Mouse (Mus musculus) adrenal gland, postnatal 25 days (tissue): Measurements from ENCODE around the gene Xrra1. TPM values are rescaled to one million over a fixed set of nuclear protein-coding genes. Genes with fewer than 3 reads are reported as not detected.
"Not testable (repeated sequence)": the region's sequence is repeated elsewhere in the genome, so short reads cannot be mapped to it uniquely, and the experiment has no call there.

ENCODE experiments used
- DNase-seq: peaks from one replicate; pipeline ENCODE4 v3.0.0; 2021; ENCODE audit warnings: mixed read lengths
- total RNA-seq: library from RNA; stranded (reverse); gene quantifications from 2 replicates; pipeline ENCODE4 v1.2.3, GENCODE M21; 2021

Gene Xrra1
- total RNA-seq, 1 experiment from 2014 or later: 6.4 TPM

- no peak for DNase-seq
Measured at GRCm38 (mm10) chr7:99953442-99954098, 94.7 kb downstream of the Xrra1 start.

GRCm38 (mm10) chr7:99954212-99954611, 95.3 kb downstream of the Xrra1 start:
- DNase-seq: no peak

DNA sequence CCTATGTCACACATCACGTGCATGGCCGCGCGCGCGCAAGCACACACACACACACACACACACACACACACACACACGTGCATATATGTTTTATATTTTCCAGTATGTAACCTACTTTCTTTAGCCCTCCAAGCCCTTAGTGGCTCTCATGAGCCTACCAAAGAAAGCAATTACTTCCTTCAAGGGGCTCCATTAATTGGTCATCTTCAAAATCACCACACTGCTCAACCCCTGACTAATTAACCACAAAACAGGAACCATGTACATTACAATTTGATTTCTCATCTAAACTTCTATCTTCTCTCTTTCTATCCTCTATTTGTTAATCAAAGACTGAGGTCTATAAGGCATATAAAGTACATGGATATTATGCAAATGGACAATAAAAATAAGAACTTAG, 97.2 kb downstream of the Xrra1 start:
- DNase-seq: no peak

- no peak for DNase-seq
Measured at GRCm38 (mm10) chr7:99957226-99957965, 98.5 kb downstream of the Xrra1 start.

DNA sequence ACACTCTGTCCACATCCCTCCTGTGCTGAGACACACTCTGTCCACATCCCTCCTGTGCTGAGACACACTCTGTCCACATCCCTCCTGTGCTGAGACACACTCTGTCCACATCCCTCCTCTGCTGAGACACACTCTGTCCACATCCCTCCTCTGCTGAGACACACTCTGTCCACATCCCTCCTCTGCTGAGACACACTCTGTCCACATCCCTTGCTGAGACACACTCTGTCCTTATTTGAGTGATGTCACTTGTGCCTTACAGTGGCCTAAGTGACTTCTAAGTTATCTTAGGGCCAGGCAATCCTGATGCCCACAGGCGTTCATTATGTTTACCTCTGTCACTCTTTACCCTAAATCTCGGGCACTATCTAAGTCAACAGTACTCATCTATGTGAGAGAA, 101.7 kb downstream of the Xrra1 start:
- not testable (repeated sequence) for DNase-seq

DNA sequence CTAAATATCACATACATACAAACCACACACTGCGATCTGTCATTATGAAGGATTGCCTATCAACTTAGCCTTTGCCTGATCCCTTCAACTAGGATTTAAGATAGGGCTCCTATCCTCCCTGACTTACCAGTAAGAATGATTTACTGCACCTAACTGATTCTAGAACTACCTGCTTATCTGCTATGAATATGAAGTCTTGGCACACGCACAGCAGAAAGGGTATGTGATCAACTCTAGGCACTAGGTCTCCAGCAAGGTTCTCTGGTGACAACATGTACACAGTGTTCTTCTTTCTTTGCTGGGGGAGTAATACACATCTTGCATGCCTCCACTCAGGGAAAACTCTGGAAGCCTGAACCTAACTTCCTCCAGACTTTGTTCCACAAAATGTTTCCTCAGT, 102.6 kb downstream of the Xrra1 start:
- no peak for DNase-seq

GRCm38 (mm10) chr7:99962536-99963236, 103.8 kb downstream of the Xrra1 start:
- no peak for DNase-seq

DNA sequence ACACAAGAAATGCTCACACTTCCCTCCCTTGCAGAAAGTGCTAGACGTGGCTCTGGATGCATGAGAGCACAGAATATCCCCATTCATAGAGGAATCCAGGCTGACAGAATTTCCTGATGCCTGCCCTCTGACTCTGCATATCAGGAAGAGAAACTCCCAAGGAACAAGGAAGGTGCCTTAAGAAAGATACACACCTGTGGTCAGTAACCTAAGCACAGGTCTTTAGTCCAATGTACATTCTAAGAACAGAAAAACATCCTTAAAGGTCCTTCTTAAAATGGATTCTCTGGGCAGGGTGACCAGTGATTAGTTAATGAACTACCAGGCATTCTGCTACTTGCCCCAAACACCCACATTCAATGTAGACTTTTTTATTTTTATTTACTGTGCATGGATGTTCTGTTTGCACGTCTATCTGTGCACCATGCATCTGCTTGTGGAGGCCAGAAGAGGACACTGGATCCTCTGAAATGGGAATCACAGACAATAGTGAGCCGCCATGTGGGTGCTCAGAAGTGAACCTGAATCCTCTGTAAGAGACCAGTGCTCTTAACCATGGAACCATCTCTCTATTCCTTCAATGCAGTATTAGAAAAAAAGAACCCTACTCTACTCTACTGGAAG, 104.4 kb downstream of the Xrra1 start:
- DNase-seq: no peak

DNA sequence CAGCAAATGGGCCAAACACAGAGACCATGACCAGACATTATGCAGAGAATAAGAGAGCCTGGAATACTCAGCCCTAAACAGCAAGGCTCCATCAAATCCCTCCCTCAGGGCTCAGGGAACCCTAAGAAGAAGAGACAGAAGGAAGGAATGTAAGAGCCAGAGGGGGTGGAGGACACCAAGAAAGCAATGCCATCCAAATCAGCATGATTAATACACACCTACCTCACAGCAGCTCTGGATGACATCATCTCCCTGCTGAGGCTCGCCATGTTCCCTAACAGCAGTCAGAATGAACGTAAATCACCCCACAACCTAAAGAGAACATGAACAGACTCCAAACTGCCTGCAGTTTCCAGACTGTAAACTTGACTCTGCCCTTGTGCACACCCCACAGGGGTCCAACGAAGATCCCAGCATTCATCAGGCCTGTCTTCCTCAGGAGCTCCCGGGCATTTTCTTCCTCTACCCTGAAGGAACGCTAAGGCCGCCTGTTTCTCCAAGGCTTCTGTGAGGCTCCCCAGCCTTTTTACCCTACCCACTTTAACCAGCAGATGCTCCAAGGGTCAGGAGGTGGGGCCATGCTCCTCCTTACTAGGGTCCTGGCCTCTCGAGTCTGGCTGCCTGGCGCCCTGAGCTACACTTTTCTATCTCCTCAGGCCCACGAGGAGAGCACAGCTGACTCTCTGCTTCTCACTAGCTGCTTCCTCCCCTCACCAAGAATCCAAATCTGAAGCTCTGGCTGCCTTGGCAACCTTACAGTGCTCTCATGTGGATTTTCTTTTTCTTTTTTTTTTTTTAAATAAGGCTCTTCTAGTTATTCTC, 106.3 kb downstream of the Xrra1 start:
- DNase-seq: no peak

DNA sequence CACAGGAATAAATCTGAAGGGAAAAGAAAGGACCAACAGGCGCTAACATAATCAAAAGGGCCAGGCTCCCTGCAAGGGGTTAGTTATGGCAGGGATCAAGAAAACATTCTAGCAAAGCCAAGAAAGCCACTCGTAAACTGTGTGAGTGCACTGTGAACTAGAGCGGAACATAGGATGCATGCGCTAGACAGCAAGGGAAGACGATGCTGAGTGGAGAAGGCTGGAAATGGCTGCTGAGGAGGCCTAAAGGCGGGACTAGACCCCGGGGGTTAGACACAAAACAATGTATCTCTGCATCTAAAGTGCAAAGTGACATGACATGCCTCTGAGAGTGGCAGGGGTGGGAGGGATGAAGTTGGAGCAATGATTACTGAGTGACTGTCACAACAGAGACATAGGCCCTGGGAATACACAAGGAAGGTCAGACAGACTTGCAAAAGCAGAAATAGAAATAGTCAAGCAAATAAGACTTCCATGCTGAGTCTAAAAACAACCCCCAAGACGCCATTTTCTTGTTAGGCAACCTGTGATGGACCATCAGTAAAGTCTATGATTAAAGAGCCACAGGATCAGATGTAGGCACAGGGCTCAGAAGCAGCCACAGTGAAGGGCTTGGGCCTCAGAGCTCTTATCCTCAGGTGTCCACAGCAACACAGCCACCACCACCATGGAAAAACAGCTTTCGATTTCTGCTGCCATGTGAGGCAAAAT, 107.2 kb downstream of the Xrra1 start:
- DNase-seq: no peak

Other genes with a start within 250 kb of the Xrra1 start
- 16.6 and 23.2 TPM in 2 replicates for gene Tpbgl, start 232.0 kb upstream of the Xrra1 start, total RNA-seq
- 22.9 and 31.9 TPM in 2 replicates for gene Slco2b1, start 147.8 kb upstream of the Xrra1 start, total RNA-seq
- not detected in 2 replicates for gene Olfr520, start 128.8 kb upstream of the Xrra1 start, total RNA-seq
- not detected in 2 replicates for gene Olfr521, start 95.6 kb upstream of the Xrra1 start, total RNA-seq
- 1.6 and 2.7 TPM in 2 replicates for gene Neu3, start 30.7 kb upstream of the Xrra1 start, total RNA-seq
- 156 and 170 TPM in 2 replicates for gene Spcs2, start 4.3 kb downstream of the Xrra1 start, total RNA-seq
- 16.8 and 19.8 TPM in 2 replicates for gene Rnf169, start 121.3 kb downstream of the Xrra1 start, total RNA-seq
- not detected in 2 replicates for gene Chrdl2, start 147.1 kb downstream of the Xrra1 start, total RNA-seq